Mouse (Mus musculus) right cerebral cortex, postnatal 10 days (tissue): ENCODE measurements at regions not wholly inside any gene's neighbourhood (a gene's known extent, or its start where the extent isn't known, plus 50 kb on each side); places are given as distances from the start of the nearest gene placed in this dataset.
A peak's percentile ranks its signal among the peaks of the same experiment; 100 is the strongest.

Source experiments
- DNase-seq, 2 experiments: peaks; one replicate each; pipeline ENCODE4 v3.0.0; 2021; ENCODE audit warnings: low spot score in 2 of 2

DNA sequence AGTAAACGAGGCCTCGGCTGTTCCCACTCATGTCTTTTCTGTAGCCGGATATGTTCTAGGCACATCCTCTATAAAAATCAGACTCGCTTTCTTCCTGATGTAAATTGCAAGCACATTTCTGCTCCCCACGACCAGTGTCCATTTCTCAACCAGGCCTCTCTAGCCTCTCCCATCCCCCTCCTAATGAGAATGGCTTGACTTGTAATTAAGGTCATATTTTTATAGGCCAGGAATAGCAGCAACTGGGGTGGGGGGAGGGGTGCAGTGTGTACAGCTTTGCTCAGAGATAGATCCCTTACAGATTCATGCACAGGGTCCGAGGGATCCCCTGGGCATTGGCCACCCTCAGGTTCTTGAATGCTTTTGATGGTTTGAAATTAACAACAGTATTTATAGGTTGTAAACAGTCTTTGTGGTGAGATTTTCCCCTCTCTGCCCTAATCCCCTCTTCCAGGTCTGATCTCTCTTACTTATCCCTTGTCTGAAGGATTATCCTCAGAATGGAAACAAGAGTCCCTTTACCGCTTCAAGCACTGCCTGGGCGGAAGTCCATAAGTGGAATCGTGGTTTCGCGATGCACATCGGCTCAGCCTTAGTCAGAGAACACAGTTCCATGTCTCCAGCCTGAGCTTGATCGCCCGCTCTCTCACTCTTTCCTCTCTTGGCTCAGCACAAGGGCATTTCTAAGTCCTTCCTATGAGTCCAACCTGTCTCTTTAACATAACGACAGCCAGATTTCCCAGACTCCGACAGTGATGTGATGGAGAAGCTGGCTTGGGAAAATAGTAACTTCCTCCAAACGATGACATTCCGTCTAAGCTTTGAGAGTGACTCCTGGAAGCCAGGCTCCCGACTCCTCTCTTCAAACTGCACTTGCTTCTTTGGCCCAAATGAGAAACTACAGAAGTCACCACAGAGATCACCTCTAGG lies 124.3 kb upstream of the Msx2 start:
- no peak for DNase-seq

DNA sequence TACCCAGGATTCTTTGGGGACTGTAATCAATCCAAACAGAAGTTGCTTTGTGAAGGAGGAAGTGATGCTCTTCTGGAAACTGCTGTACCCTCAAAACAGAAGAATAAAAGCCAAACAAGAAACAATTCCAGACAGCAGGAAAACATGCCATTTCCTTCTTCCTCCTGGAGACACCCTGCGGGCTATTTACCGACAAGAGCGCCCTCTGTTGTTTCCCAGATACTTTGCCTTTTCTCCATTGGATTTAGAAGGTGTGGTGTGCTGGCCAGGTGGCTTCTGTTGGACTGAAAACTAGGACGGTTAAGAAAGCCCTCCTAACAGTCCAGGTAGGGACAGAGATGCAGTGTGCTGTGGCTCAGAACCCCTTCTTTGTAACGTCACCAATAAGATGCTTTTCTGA lies 119.9 kb upstream of the Msx2 start:
- DNase-seq, result no peak

DNA sequence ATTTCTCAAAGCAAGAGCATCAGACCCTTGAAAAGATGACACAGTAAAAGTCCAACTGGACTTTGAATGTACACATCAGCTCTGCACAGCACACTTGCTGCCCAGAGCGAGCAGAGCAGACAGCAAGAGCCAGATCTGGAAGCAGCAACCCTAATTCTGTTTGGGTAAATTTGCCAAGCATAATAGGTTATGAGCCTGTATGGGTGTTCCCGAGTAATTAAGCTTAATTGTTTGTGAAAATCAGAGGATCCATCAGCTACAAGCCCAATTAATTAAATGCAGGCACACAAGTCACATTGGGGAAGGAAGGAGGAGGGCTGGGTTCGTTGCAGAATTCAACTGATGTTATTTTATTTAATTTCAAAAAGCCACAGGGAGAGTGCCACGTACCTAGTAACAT lies 113.9 kb upstream of the Msx2 start:
- DNase-seq, result no peak

DNA sequence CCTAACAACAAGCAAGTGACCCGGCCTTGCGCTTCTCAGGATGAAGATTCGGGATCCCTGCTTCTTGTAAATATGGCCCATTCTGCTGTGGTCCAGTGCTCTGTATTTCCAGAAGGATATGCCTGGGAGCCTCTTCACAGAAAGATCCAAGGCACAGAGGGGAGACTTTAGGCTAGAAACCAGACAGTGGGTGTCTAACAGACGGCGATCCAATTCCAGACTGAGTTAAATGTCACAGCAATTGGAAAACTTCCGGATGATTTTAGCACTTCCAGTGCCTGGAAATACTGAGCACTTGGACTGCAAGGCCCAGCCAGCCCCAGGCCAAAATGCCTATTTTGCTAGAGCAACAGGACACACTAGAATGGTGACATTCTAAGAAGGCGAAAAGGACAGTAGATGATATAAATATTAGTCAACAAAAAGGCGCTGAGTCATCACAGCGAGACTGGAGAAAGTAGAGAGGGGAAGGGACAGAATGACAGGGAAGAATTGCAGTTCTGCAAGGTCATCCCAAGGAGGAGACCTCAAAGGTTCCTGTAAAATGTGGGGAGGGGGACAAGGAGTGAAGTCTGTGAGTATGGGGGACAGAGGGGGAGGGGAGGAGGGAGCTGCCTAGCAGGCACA lies 111.7 kb upstream of the Msx2 start:
- DNase-seq, result no peak

DNA sequence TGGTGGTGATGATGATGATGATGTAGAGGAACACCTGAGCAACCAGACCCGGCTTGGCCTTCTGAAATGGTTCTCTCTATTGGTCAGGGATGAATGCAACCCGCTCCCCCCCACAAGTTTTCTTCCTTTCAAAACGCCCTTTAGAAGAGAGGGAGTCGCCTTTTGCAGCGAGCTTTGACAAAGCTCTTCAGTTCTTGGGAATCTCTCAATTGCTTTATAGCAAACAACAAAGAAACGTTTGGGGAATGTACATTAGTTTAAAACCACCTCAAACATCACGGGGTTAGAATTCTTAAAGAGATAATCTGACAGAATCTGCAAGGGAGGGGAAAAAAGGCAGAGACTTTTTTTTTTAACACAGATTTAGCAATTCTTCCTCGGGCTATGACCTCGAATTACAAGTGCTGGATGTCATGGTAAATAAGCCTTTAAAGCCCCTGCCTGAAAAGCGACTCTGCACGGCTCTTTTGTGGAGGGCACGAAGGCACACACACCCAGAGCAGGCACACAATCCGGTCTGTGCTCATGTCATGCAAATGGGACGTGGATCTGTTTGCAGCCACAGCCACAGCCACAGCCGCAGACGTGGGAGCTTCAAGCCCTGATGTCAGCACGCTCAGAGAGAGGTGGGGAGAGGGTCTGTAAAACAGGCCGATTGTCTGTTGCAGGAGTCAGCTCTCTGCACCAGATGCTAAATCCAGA lies 81.2 kb upstream of the Msx2 start:
- no peak for DNase-seq

DNA sequence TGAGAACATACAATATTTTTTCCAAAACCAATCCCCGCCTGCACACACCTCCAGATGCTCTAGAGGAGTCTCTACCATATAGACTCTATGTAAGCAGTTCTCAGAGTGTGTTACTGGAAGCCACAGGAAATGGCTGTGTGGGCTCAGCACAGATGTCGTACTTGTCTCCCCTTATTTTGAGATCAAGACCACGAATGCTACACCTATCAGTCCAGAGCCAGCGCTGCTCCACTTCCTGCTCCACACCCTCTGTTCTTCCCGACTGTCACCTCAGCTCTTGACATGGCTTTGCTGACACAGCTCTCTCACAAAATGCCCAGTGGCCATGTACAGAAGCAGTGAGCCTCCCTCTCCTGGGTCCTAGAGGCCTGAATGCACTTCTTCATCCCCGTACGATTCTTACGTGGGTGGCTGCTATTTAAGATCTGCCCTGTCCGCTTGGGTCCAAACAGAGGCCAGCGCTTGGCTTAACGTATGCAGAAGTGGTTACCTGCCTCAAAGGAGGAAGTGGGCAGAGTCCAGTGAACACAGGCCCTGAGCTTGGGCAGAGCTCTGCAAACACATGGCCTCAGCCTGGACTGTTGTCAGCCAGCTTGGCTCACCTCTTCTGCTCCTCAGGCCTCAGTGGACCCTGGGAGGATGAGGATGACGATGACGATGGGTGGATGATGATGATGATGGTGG lies 80.5 kb upstream of the Msx2 start:
- no peak for DNase-seq

DNA sequence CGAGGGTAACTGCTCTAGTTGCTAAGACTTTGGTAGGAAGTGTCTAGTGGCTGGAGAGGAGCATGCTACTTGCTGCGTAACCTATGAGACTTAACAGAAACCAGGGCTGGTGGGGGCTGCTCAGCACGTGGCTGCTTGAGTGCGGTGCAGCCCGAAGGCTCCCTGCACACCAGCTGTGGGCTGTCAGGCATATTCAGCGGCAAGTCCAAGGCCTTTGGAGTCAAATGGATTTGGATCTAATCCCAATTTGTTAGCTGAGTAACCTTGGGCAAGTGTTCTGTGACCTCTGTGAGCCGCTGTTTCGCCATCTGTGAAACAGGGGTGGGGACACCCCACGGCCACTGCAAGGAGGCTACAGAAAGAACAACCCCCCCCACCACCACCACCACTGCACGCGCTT lies 75.5 kb upstream of the Msx2 start:
- DNase-seq, result no peak

DNA sequence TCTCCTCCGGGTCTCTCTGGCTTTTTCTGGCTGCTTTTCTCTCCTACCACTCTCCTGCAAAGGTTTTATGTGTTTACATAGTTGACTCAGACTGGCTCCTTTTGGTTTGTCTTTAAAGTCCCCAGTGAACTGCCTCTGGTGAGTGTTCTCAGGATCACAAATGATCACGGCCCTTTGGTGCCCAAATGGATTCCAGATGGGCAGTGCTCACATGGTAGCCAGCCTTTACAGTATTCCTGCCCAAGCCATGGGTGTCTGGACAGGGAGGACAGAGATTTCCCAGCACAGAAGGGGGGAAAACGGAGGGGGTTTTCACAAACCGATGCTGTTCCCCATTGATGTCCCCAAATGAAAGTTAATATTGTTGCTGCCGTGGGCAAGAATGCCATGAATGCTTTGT lies 70.4 kb upstream of the Msx2 start:
- no peak for DNase-seq

DNA sequence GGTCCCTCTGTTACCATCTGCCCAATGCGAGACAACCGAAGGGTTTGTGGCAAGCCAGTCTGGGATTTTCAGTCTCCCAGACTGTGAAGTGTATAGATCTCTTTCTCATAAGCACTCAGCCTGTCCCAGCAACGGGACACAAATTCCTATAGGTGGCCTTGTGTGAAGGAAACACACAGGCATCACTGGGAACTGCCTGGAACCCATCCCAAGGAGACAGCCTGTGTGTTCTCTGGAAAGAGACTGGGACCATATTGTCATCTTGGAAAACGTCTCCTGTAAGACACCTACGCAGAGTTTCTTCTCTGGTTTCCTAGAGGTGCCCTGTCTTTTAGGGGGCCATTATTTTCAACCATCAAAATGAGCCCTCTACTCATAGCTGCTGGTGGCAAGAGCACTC lies 66.9 kb upstream of the Msx2 start:
- DNase-seq, result peak in 1 of 2 experiments; percentile 32

DNA sequence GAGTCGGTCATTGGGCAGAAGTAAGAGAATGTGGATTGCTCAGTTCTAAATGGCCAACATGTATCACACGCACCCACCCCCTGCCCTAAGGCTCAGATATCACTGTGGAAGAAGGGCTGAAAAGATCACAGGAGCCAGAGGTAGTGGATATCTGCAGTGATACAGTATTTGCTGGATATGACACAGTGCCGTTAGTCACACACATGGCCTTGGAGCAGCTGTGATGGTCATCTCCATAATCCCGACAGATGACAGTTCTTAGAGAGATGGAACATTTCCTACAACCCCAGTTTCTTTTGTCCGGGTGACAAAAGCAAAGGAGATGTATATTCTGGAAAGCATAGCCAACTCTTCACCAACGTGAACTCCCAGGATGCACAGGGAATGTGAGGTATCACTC lies 65.1 kb upstream of the Msx2 start:
- no peak for DNase-seq

DNA sequence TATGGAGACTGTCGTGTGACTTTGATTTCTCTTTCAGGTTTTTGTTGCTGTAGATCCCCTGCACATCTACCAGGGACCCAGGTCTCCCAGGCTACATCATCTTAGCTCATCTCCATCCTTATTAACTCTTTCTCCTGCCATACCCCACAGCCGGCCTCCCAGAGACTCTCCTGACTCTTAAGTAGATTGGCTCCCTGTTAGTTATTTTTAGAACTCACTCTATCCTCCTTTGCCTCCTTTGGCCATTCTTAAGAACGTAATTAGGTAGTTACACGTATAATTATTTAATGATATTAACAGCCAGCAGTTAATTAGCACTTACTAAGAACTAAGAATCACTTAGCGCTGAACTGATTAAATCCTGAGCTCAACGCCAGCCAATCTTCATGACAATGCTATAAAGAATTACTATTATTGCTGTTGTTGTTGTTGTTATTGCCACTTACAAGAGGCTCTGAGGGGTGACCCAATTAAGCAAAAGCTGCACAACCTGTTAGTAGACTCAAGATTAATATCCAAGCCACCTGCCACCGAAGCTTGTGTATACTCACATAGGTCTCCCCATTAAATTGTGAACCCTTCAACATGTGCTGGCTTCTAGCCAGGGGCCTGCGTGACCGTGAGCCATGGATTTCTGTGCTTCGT lies 63.0 kb upstream of the Msx2 start:
- no peak for DNase-seq

DNA sequence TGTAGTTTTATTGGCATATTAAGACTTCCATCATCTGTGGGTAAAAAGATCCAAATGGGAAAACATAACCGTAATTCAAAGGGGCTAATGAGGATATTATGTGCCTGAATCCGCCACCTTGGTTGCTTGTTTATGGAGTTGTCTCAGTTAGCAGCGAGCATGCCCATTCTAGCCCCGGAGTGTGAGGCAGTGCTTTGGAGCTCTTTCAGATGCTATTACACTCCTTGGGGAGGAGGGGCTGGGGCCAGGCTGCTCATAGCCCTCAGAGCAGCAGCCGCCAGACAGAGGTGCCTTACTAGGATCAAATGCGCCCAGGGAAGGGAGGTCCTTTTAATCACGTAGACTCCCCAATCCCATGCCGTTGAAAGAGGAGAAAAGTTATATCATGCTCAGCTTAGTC lies 60.9 kb upstream of the Msx2 start:
- DNase-seq, result no peak

DNA sequence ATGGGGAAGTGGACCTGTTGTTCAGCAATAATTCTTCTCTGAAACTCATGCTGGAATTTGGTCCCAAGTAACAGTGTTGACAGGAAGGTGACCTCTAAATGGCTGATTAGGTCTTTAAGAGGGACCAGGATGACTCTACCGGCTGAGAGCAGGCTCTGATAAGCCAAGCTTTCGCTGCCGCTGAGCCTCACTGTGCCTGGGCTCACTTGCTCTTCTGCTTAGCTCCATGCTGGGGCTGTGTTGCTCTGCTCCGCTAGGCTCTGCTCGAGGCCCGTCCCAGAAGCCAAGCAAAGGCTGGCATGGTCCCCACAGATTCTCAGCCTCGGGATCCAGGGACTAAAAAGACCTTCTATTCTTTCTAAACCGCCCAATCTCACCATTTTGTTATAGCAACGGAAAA lies 54.0 kb upstream of the Msx2 start:
- DNase-seq, result no peak

DNA sequence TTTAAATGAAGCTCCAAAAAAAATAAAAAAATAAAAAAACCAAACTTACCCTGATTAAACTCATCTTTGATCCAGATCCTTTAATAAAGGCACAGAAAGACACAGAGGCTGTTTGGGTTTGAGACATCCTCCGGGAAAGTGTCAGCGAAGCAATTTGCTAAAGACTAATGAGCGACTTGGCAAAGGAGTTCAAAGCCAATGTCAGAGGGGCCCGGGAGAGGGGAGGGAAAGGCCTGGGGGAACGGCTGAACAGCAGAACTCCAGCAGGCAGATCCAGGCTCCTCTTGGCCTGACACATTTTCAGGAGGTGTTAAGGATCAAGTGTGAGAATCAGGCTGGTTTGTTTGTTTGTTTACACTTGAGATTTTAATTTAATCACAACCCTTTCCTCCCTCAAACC lies 49.9 kb upstream of the Msx2 start:
- DNase-seq, result no peak
